Mouse (Mus musculus) spleen, adult 2 months (tissue): ENCODE results near the gene Tprkb. TPM values are rescaled to one million over a fixed set of nuclear protein-coding genes. Genes with fewer than 3 reads are reported as not detected.
"Not testable (repeated sequence)": the region's sequence is repeated elsewhere in the genome, so short reads cannot be mapped to it uniquely, and the experiment has no call there.

Experiments used
- DNase-seq, 2 experiments: peaks; one replicate each; pipeline versions ENCODE4 v3.0.0 to v3.0.0-alpha.2; 2012 to 2021; ENCODE audit warnings: low spot score in 2 of 2, low read depth in 1 of 2
- H3K27ac ChIP-seq: fragments of 200-500 bp; 2 replicates; pipeline ENCODE4 v1.5.1; 2012; ENCODE audit warnings: low read length, inconsistent platforms; ENCODE audit not compliant: insufficient read depth
- H3K27me3 ChIP-seq: fragments of 200-500 bp; 2 replicates; pipeline ENCODE4 v1.6.1; 2012; ENCODE audit warnings: mild to moderate bottlenecking, moderate library complexity, low read length, inconsistent platforms; ENCODE audit not compliant: control insufficient read depth, insufficient read depth
- H3K36me3 ChIP-seq: fragments of 200-500 bp; 2 replicates; pipeline ENCODE4 v1.6.1; 2012; ENCODE audit warnings: mild to moderate bottlenecking, low read length, inconsistent platforms; ENCODE audit not compliant: control insufficient read depth, insufficient read depth
- H3K4me1 ChIP-seq: fragments of 200-500 bp; 2 replicates; pipeline ENCODE4 v1.6.1; 2011; ENCODE audit warnings: inconsistent platforms; ENCODE audit not compliant: control insufficient read depth, insufficient read depth, insufficient read length
- H3K4me3 ChIP-seq: fragments of 200-500 bp; 2 replicates; pipeline ENCODE4 v1.5.1; 2011; ENCODE audit warnings: mild to moderate bottlenecking, inconsistent platforms; ENCODE audit not compliant: insufficient read depth, insufficient read length; ENCODE audit errors: extremely low read depth
- CTCF ChIP-seq: fragments of 200-500 bp; IDR thresholded peaks from 2 replicates; pipeline ENCODE4 v1.5.1; 2011; ENCODE audit warnings: mild to moderate bottlenecking, inconsistent platforms; ENCODE audit not compliant: insufficient read depth, insufficient read length, insufficient replicate concordance; ENCODE audit errors: extremely low read depth
- POLR2A ChIP-seq: fragments of 200-500 bp; IDR thresholded peaks from 2 replicates; pipeline ENCODE4 v1.6.1; 2011; ENCODE audit warnings: low read depth, low read length, inconsistent platforms
- WGBS: fragments of 180-500 bp; shearing (Covaris S2); methylation state at CpG from one replicate; pipeline ENCODE4 v1.1.7; 2018; 5-methylcytosine and 5-hydroxymethylcytosine counted together
- polyA plus RNA-seq: library from polyadenylated mRNA; depleted of rRNA; stranded (reverse); fragments of >200 nt; gene quantifications from 2 replicates; pipeline ENCODE4 v1.2.3, GENCODE M21; 2012; rRNA removed

The Tprkb gene
- 6.7 and 7.2 TPM in 2 replicates for polyA plus RNA-seq

DNA sequence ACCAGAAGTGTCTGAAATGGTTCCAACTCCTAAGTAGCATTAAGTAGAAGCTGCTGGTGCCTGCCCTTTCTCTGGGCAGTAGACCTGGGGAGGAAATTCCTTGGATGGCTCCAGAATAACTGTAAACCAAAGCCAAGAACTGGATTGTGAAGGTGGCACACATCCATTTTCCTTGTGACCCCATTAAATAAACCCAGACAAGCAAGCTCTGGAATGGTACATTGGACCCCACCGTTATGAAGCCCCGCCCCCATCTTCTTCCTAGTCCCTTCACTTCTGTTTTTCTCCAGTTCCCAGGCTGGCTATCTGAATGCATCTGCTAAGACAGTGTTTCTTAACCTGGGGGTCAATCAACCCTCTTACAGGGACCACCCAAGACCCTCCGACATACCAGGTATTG is at the start of gene Tprkb:
Gene Tprkb, plus strand, starts transcription at position 279 of the 400 bp plus-strand sequence.
- H3K4me1 ChIP-seq = 0 out of 2 replicates have a peak, but pooled peaks cover 4% of the 10 kb centered on the region
- no peak within 1 kb of the TSS for H3K27ac ChIP-seq
- H3K36me3 ChIP-seq = 0 out of 2 replicates have a peak, but pooled peaks cover 1% of the 10 kb centered on the region
- 70% methylated on average over 3 of the region's 3 CpGs for WGBS
- H3K27me3 ChIP-seq = no peaks in the 10 kb centered on the region
- TF ChIP-seq POLR2A = no peak
- no peak for TF ChIP-seq CTCF
- no peak within 1 kb of the TSS for H3K4me3 ChIP-seq
- DNase-seq = no peak

DNA sequence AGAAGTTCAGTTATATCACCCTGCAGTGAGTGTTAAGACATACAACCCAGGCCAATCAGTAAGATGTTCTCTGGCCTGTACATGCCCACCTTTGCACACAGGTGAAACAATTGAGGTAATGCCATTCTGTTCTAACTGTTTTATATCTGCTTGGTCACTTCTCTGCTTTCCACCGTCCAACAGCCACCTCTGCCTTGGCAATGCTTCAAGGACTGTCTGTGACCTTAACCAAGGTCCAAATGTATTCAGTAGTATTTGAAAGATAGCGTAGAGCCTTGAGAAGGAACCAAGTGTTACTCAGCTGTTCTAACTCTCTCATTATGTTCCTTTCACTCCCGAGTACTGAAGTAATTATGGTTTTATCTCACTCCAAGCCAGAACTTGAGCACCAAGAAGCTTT is 49.1 kb upstream of the Tprkb start:
- no peaks in the 10 kb centered on the region for H3K4me1 ChIP-seq
- H3K36me3 ChIP-seq = no peaks in the 10 kb centered on the region
- TF ChIP-seq CTCF (no peak), POLR2A (no peak)
- DNase-seq = no peak
- WGBS = 86% methylated on average over 3 of the region's 3 CpGs
- no peak overlapping the region for H3K4me3 ChIP-seq
- H3K27ac ChIP-seq = no peak overlapping the region
- no peaks in the 10 kb centered on the region for H3K27me3 ChIP-seq

DNA sequence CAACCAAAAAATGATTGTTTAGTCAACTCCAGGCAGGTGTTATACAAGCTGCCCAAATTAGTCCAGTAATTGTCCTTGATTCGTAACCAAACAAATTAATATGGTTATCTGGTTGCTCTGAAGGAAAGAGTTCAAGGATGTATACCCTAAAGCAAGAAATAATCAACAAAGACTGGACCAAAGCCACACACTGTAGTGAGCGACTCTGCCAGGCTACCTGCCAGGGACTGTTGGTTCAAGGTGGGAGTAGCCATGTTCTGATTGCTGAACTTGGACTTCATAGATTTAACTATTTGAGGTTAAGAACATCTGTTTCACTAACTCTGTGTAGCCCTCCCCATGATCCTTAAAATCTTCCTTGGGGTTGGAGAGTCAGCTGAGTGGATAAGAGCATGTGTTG is 48.5 kb upstream of the Tprkb start:
- TF ChIP-seq POLR2A (no peak), CTCF (no peak)
- Histone ChIP-seq H3K4me1 (no peaks in the 10 kb centered on the region), H3K27me3 (no peaks in the 10 kb centered on the region), H3K4me3 (no peak overlapping the region), H3K27ac (no peak overlapping the region), H3K36me3 (no peaks in the 10 kb centered on the region)
- no peak for DNase-seq
- WGBS = 81% methylated on average over 2 of the region's 2 CpGs

DNA sequence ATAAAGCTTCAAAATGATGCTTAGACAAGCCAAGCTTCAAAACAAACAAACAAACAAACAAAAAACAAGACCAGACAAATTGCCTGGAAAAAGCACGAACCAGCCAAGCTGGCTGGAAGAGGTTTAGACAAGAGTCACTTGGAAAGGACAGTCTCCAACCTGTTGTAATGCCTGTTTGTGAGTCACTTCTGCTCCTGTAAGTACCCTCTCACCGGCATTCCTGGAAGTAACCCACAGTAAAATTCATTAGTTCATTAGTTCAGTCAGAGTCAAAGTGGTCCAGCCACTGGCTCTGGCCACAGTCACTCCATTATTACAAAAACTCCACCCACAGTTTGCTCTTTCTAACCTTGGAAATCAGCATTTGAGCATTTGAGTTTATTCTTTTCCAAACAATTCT is 47.8 kb upstream of the Tprkb start:
- DNase-seq = no peak

DNA sequence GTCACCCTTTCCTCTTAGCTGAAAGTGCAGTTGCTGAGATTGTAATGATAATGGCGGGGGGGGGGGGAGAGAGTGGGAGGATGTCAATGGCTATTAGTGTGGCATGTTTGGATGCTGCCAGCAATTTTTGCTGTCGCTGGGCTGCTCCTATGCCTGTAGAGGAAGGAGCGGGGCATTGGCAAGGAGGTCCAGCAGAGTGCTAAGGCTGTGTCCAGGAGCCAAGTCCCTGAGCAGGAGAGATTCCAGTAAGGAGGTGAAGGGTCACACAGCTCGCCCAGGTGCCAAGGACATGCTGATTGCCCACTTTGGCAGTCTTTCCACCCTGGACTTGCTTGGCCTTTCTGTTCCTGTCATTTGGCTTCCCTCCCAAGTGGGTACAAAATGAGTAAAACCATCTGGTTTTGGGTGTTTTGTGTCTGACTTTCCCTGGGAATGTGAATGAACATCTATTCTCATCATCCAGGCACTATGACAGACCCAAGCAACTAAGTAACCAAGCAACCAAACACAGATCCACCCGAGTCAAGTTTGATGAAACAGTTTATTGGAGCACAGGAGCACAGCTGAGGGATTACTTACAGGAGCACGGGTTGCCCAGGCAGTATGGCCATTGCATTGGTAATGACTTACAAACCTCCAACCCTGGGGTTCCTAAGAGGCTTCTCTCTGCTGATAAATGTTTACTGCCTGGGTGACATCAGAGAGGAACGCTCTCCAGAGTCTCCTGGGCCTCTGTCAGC is 46.6 kb upstream of the Tprkb start:
- H3K27me3 ChIP-seq, H3K27ac ChIP-seq, H3K4me3 ChIP-seq, H3K36me3 ChIP-seq, DNase-seq, H3K4me1 ChIP-seq: not testable (repeated sequence)
- 76% methylated on average over 6 of the region's 7 CpGs for WGBS

More for the DNA sequence above, 47.8 kb upstream of the Tprkb start:
- no peaks in the 10 kb centered on the region for H3K36me3 ChIP-seq
- H3K27ac ChIP-seq = no peak overlapping the region
- no peak for TF ChIP-seq CTCF
- no peak for TF ChIP-seq POLR2A
- 87% methylated on average over 2 of the region's 2 CpGs for WGBS
- H3K4me1 ChIP-seq = no peaks in the 10 kb centered on the region
- no peak overlapping the region for H3K4me3 ChIP-seq
- no peaks in the 10 kb centered on the region for H3K27me3 ChIP-seq

DNA sequence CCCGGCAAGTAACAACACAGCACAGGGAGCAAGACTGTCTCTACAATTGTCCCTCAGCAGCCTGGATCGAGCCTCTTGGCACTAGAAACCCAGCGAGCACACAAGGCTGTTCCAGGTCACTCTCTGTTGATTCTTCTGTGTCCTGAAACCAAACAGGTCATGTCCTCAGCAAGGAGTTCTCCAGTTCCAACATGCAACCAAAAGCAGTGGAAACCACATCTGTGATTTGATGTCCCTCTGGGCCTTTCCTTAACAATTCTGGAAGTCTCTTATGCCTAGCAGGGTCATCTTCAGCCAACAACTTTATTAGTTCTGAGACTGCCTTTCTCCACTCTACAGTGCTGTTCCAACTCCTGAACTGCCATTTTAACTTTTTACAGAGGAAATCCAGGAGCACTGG is 45.5 kb upstream of the Tprkb start:
- not testable (repeated sequence) for DNase-seq, H3K36me3 ChIP-seq, H3K4me3 ChIP-seq, H3K27ac ChIP-seq, H3K4me1 ChIP-seq, H3K27me3 ChIP-seq
- 92% methylated on average over 3 of the region's 3 CpGs for WGBS

DNA sequence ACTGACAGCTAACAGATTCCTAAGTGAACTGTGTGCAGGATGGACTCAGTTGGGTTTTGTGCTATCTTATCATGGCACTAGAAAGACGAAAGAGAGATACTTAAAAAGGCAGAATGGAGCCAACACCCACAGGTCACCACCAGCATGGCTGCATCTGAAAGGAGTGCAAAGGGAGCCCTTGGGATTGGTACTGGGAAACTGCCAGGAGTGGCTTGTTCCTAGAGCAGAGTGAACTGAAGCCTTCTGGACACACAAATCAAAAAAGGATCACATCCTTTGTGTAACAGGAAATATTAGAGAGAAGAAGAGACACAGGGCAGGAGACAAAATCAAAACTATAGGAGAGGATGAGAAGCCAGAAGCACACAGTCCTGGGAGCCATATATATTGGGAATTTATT is 44.7 kb upstream of the Tprkb start:
- not testable (repeated sequence) for H3K4me1 ChIP-seq, H3K27me3 ChIP-seq, DNase-seq, H3K36me3 ChIP-seq, H3K4me3 ChIP-seq, H3K27ac ChIP-seq
- WGBS = 71% methylated on average over 1 of the region's 1 CpGs
